Mouse (Mus musculus): ENCODE data around the gene Rbm34. TPM values are rescaled to one million over a fixed set of nuclear protein-coding genes. Genes with fewer than 3 reads are reported as not detected.

Gene Rbm34
- polyA plus RNA-seq, 1 experiment from 2014 or later, result 26.9 TPM

GRCm38 (mm10) chr8:126946444-126946843 lies 24.4 kb downstream of the Rbm34 start:
- Histone ChIP-seq H3K4me3 (0 out of 2 replicates have a peak overlapping the region, but pooled peaks have one; percentile 91), H3K4me1 (peaks cover 16% of the 10 kb centered on the region), H3K27ac (replicated peaks) (0 out of 2 replicates have a peak overlapping the region, but pooled peaks have one; percentile 94), H3K27me3 (replicated peaks; ENCODE audit: low read depth, poor library complexity, severe bottlenecking) (no peaks in the 10 kb centered on the region), H3K9me3 (no peaks in the 10 kb centered on the region), H3K36me3 (replicated peaks) (peaks cover 64% of the 10 kb centered on the region)
- WGBS, result 89% methylated on average over 7 of the region's 7 CpGs
- no peak for DNase-seq (ENCODE audit: low spot score)

DNA sequence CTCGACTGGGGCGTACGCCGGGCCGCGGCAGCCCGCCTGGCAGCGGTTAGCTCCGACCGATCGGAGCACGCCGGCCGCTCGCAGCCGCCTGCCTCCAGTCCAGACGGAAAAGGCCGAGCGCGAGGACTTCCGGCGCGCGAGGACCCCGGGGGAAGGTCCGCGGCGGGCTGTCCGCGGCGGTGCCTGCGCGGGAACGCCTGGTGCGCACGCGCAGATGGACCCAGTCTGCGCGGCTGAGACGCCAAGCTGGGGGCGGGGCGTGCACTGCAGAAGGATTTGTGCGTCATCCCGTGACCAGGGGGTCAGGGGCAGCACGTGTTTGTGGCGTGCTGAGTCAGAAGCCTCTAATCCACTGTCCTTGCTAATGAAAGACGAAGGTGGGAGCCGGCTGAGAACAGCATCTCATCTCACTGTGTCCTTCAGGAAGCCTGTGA lies 25.1 kb downstream of the Rbm34 start, which contains the start of gene Tomm20:
Gene Tomm20 (minus strand): TSS at position 115 of the 434 bp plus-strand sequence.
- peaks cover 62% of the 10 kb centered on the region for H3K36me3 ChIP-seq (replicated peaks)
- H3K4me3 ChIP-seq, result peak within 1 kb of the TSS; percentile 91
- no peaks in the 10 kb centered on the region for H3K9me3 ChIP-seq
- peaks cover 16% of the 10 kb centered on the region for H3K4me1 ChIP-seq
- H3K27ac ChIP-seq (replicated peaks), result peak within 1 kb of the TSS; percentile 94
- under 1% methylated on average over 48 of the region's 48 CpGs for WGBS
- H3K27me3 ChIP-seq (replicated peaks; ENCODE audit: low read depth, poor library complexity, severe bottlenecking), result no peaks in the 10 kb centered on the region
- peak; percentile 98 for DNase-seq (ENCODE audit: low spot score)

- Histone ChIP-seq H3K9me3 (no peaks in the 10 kb centered on the region), H3K4me1 (peaks cover 16% of the 10 kb centered on the region), H3K36me3 (replicated peaks) (peaks cover 61% of the 10 kb centered on the region), H3K27ac (replicated peaks) (peak overlapping the region; percentile 94), H3K4me3 (peak overlapping the region; percentile 91), H3K27me3 (replicated peaks; ENCODE audit: low read depth, poor library complexity, severe bottlenecking) (no peaks in the 10 kb centered on the region)
- DNase-seq (ENCODE audit: low spot score), result peak; percentile 78
- under 1% methylated on average over 46 of the region's 46 CpGs for WGBS
Measured at GRCm38 (mm10) chr8:126944781-126945691, 25.8 kb downstream of the Rbm34 start.

DNA sequence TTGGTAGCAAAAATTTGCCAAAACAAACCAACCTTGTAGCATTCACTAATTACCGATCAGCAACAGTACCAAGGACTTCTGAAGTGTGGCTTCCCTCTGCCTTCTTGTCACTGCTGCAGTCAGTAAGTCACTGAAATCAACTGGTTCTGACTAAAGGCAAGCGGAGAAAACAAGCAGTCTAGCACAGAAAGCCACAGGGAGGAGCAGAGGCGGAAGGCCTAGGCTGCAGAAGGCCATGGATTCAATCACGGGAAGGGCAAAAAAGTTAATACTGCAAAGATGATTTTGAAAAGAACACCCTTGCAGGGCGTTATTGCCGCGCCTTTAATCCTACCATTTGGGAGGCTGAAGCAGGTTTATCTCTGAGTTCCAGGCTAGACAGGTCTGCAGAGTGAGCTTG lies 27.3 kb downstream of the Rbm34 start:
- no peak overlapping the region for H3K27ac ChIP-seq (replicated peaks)
- peaks cover 61% of the 10 kb centered on the region for H3K36me3 ChIP-seq (replicated peaks)
- no peaks in the 10 kb centered on the region for H3K9me3 ChIP-seq
- H3K4me3 ChIP-seq, result peak overlapping the region; percentile 91
- WGBS, result 91% methylated on average over 7 of the region's 7 CpGs
- no peak for DNase-seq (ENCODE audit: low spot score)
- no peaks in the 10 kb centered on the region for H3K27me3 ChIP-seq (replicated peaks; ENCODE audit: low read depth, poor library complexity, severe bottlenecking)
- peaks cover 16% of the 10 kb centered on the region for H3K4me1 ChIP-seq

GRCm38 (mm10) chr8:126937337-126937736 lies 33.5 kb downstream of the Rbm34 start:
- Histone ChIP-seq H3K27ac (replicated peaks) (no peak overlapping the region), H3K36me3 (replicated peaks) (peaks cover 92% of the 10 kb centered on the region), H3K4me3 (no peak overlapping the region), H3K4me1 (no peaks in the 10 kb centered on the region), H3K27me3 (replicated peaks; ENCODE audit: low read depth, poor library complexity, severe bottlenecking) (no peaks in the 10 kb centered on the region), H3K9me3 (no peaks in the 10 kb centered on the region)
- 87% methylated on average over 3 of the region's 3 CpGs for WGBS
- DNase-seq (ENCODE audit: low spot score), result no peak

- Histone ChIP-seq H3K4me3 (no peak overlapping the region), H3K4me1 (no peaks in the 10 kb centered on the region), H3K36me3 (replicated peaks) (peaks cover 94% of the 10 kb centered on the region), H3K27ac (replicated peaks) (no peak overlapping the region), H3K9me3 (no peaks in the 10 kb centered on the region), H3K27me3 (replicated peaks; ENCODE audit: low read depth, poor library complexity, severe bottlenecking) (no peaks in the 10 kb centered on the region)
- no peak for DNase-seq (ENCODE audit: low spot score)
Measured at GRCm38 (mm10) chr8:126935932-126936331, 34.9 kb downstream of the Rbm34 start.

- DNase-seq (ENCODE audit: low spot score), result no peak
- Histone ChIP-seq H3K36me3 (replicated peaks) (peaks cover 96% of the 10 kb centered on the region), H3K9me3 (no peaks in the 10 kb centered on the region), H3K4me1 (no peaks in the 10 kb centered on the region), H3K27ac (replicated peaks) (no peak overlapping the region), H3K4me3 (no peak overlapping the region), H3K27me3 (replicated peaks; ENCODE audit: low read depth, poor library complexity, severe bottlenecking) (no peaks in the 10 kb centered on the region)
- 98% methylated on average over 2 of the region's 2 CpGs for WGBS
Measured at GRCm38 (mm10) chr8:126935387-126935786, 35.5 kb downstream of the Rbm34 start.

DNA sequence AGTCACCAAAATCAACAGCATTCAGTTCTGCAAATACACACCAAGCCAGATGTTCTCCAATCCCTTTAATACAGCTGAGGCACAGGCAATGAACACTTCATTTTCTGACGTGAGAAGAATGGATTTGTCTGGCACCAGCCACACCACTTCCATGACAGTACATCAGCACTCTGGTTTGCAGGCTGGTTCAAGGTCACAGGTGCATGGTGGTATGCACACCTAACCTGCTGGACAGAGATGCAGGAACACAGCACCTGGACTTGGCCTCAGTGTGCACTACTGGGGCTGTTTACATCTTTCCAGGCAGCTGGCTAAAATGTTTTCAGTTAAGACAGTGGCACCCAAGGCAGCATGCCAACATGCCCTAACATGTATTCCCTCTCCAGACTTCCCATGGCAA lies 38.2 kb downstream of the Rbm34 start:
- DNase-seq (ENCODE audit: low spot score), result no peak
- peaks cover 95% of the 10 kb centered on the region for H3K36me3 ChIP-seq (replicated peaks)
- H3K9me3 ChIP-seq, result no peaks in the 10 kb centered on the region
- H3K27me3 ChIP-seq (replicated peaks; ENCODE audit: low read depth, poor library complexity, severe bottlenecking), result no peaks in the 10 kb centered on the region
- WGBS, result 78% methylated on average over 1 of the region's 1 CpGs
- no peak overlapping the region for H3K4me3 ChIP-seq
- H3K27ac ChIP-seq (replicated peaks), result no peak overlapping the region
- 0 out of 2 replicates have a peak, but pooled peaks cover 2% of the 10 kb centered on the region for H3K4me1 ChIP-seq

DNA sequence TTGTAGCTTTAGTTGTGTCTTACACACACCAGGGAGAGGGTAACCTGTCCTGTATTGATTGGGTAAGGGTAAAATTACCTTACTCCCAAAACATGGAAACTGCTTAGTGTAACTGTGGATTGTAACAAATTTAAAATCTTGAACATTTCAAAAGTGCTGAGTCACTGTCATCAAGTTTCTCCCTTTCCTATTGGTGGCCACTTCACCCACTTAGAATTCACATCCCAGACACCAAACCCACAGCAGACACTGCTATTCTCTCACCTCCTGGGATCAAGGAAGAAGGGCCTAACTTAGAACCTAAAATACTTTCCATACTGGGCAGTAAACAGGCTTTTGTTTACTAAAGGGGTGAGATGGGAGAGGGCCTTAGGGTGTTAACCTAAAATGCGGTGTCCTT lies 38.6 kb downstream of the Rbm34 start:
- H3K4me3 ChIP-seq, result no peak overlapping the region
- 0 out of 2 replicates have a peak, but pooled peaks cover 2% of the 10 kb centered on the region for H3K4me1 ChIP-seq
- WGBS, result 95% methylated on average over 1 of the region's 1 CpGs
- H3K27ac ChIP-seq (replicated peaks), result no peak overlapping the region
- no peaks in the 10 kb centered on the region for H3K27me3 ChIP-seq (replicated peaks; ENCODE audit: low read depth, poor library complexity, severe bottlenecking)
- peaks cover 95% of the 10 kb centered on the region for H3K36me3 ChIP-seq (replicated peaks)
- H3K9me3 ChIP-seq, result no peaks in the 10 kb centered on the region
- no peak for DNase-seq (ENCODE audit: low spot score)

DNA sequence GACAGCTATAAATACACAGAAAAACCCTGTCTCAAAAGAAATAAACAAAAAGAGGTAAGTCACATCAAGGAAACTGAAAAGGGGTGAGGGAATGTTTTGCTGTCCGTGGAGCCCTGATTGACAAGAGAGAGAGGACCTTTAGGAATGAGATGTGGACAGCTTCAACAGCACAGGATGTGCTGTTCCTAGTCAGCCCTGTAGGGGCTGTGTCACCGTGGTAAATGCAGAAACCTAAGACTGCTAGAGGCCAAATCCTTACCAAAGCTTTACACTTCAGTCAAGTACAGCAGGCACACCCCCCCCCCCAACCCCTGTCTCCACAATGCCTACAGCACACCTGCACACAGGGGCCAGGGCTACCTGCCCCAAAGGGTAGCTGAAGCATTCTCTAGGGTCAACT lies 39.2 kb downstream of the Rbm34 start:
- no peak overlapping the region for H3K27ac ChIP-seq (replicated peaks)
- H3K4me1 ChIP-seq, result 0 out of 2 replicates have a peak, but pooled peaks cover 2% of the 10 kb centered on the region
- H3K9me3 ChIP-seq, result no peaks in the 10 kb centered on the region
- no peak for DNase-seq (ENCODE audit: low spot score)
- H3K36me3 ChIP-seq (replicated peaks), result peaks cover 94% of the 10 kb centered on the region
- 52% methylated on average over 2 of the region's 2 CpGs for WGBS
- no peak overlapping the region for H3K4me3 ChIP-seq
- H3K27me3 ChIP-seq (replicated peaks; ENCODE audit: low read depth, poor library complexity, severe bottlenecking), result no peaks in the 10 kb centered on the region

DNA sequence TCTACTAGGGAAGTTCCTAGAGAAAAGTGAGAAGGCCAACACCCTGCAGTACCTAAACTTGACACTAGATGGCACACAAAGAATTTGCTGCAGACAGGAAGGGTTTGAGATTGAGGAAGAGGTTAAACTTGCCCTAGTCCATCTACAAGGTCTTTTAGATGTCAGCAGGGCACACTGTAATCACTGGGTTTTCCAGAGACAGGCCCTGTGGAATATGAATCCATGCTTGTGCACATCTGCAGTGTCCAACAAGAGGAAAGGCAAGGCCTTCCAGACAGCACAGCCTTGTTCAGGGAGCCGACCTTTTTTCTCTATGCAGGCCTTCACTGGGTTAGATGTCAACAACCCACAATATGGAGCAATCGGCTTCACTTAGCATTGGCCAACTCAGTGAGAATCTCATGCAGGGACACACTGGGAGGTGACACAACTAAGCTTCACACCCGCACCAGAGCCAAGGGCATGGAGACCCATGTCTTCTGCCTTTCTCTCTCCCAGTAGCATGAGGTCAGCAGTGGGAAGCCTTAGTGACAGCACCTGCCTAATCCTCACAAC lies 41.2 kb downstream of the Rbm34 start:
- DNase-seq (ENCODE audit: low spot score), result peak; percentile 66
- Histone ChIP-seq H3K4me3 (no peak overlapping the region), H3K27me3 (replicated peaks; ENCODE audit: low read depth, poor library complexity, severe bottlenecking) (no peaks in the 10 kb centered on the region), H3K9me3 (no peaks in the 10 kb centered on the region), H3K36me3 (replicated peaks) (peaks cover 88% of the 10 kb centered on the region), H3K4me1 (0 out of 2 replicates have a peak, but pooled peaks cover 2% of the 10 kb centered on the region), H3K27ac (replicated peaks) (no peak overlapping the region)
- WGBS, result 74% methylated on average over 3 of the region's 3 CpGs

DNA sequence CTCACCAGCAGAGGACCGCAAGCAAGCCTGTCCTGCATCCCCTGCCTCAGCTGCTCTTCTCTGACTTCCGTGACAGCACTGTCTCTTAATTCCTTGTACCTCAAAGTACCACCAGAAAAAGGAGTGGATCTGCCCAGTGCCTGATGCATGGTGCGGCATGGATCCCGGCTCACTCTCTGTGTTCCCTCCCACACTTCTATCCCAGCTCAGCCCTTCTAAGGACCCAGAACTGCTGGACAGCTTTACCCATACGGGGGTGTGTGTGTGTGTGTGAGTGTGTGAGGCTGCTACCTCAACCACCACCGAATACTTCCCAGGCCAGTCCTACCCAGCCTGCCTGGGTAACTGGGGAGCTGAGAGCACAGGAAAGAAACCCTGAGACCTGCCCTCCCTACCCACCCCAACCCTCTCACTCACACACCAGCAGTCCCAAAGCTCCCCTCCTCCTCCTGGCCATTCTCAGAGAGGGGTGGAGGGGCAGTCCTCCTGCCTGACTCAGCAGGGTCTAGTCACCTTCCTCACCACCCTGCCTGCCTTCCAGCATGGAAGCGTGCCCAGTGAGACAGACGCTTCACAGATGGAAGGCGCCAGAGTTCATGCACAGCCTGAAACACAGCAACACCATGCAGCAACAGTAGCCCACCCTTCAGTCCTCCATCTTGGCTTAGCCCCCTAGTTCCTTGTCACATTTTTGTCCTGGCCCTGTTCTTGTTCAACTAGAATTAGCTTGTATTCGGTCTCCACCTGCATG lies 41.9 kb downstream of the Rbm34 start:
- Histone ChIP-seq H3K4me3 (no peak overlapping the region), H3K4me1 (0 out of 2 replicates have a peak, but pooled peaks cover 2% of the 10 kb centered on the region), H3K27ac (replicated peaks) (no peak overlapping the region), H3K36me3 (replicated peaks) (peaks cover 83% of the 10 kb centered on the region), H3K27me3 (replicated peaks; ENCODE audit: low read depth, poor library complexity, severe bottlenecking) (no peaks in the 10 kb centered on the region), H3K9me3 (no peaks in the 10 kb centered on the region)
- WGBS, result 86% methylated on average over 10 of the region's 10 CpGs
- DNase-seq (ENCODE audit: low spot score), result no peak

All from embryonic facial prominence, embryonic 10.5 days (tissue).